Mouse (Mus musculus) Patski (cell line): ENCODE data around the gene Col19a1. TPM values are rescaled to one million over a fixed set of nuclear protein-coding genes. Genes with fewer than 3 reads are reported as not detected.

Experiments
- ATAC-seq: fragments of 100-300 bp; one replicate; pipeline ENCODE4 v1.8.0; 2021
- CTCF ChIA-PET: fragments of 350-600 bp; sonication (Branson Sonifier 250); formaldehyde crosslinking; loops from one replicate; lab custom pipeline; 2022; ENCODE audit warnings: inconsistent platforms; lab: Charles Lee
- POLR2A ChIA-PET: fragments of 350-600 bp; sonication (Branson Sonifier 250); formaldehyde crosslinking; loops from one replicate; lab custom pipeline; 2022; ENCODE audit warnings: antibody characterized with exemption, inconsistent platforms; lab: Charles Lee
- DNase-seq: peaks from one replicate; pipeline ENCODE4 v3.0.0-alpha.2; 2011; ENCODE audit warnings: low read depth, low spot score
- H3K27me3 ChIP-seq: fragments of 371-371 bp; one replicate; pipeline ENCODE4 v1.5.1; 2021
- CTCF ChIP-seq: fragments of 100-300 bp; IDR thresholded peaks from one replicate; pipeline ENCODE4 v1.5.1; 2021
- in situ Hi-C: fragments of 300-500 bp; cut with MboI; formaldehyde crosslinking; loops from 3 replicates; pipeline ENCODE4 v1.11.1; 2018; ENCODE audit warnings: low pct_unique_long_range_greater_than_20kb, mixed read lengths
- polyA plus RNA-seq: library from polyadenylated mRNA; unstranded; gene quantifications from one replicate; pipeline ENCODE4 v1.2.3, GENCODE M21; 2021

Gene Col19a1
- polyA plus RNA-seq, 1 experiment from 2014 or later = not detected

DNA sequence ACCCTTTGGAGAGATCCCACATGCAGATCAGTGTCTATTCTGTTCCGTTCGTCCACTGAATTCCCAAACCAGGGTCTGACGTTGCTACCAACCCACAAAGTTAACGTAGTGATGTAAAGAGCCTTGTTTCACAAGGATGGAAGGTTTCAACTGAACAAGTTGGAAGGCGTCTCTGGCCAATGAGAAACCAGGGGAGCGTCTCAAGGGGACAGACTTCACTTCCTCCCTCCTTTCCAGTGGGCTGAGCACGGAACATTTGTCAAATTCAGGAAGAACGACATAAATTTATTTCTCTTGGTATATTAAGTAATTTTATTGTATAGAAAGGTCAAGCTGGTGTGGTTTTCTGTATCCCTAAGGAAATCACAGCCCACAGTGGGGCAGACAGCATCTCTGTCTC lies 38.2 kb downstream of the Col19a1 start:
- in situ Hi-C loops = no loop called here
- peaks cover 3% of the 10 kb centered on the region for H3K27me3 ChIP-seq
- ChIA-PET POLR2A (no interaction called here), CTCF (interaction anchor here (1.2 kb wide), 1 partner anchor 13 kb away, joined by 3 read pairs; no protein-coding TSS in a partner anchor)
- TF ChIP-seq CTCF = no peak
- DNase-seq = no peak
- ATAC-seq = no peak

DNA sequence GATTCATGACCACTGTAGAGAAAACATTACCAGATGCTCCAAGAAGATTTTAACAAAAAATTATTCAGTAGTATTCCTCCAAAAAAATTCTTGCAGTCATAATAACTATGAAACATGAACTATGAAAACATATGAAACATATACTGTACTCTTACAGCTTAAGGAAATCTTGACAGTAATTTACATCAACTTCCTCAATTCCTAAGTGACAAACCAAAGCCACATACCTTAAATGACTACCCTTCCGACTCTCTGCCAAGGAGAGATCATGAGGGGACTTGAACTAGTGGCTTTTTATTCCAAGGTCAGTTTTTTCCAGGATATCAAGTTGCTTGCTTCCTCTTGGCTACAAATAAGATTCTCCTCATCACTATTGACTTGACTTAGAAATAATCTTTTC lies 39.7 kb downstream of the Col19a1 start:
- DNase-seq = no peak
- ATAC-seq = no peak
- no peak for TF ChIP-seq CTCF
- ChIA-PET CTCF (no interaction called here), POLR2A (no interaction called here)
- in situ Hi-C loops = no loop called here
- peaks cover 10% of the 10 kb centered on the region for H3K27me3 ChIP-seq

GRCm38 (mm10) chr1:24539852-24540251 lies 47.4 kb downstream of the Col19a1 start:
- peaks cover 30% of the 10 kb centered on the region for H3K27me3 ChIP-seq
- ChIA-PET CTCF (no interaction called here), POLR2A (no interaction called here)
- TF ChIP-seq CTCF = no peak
- ATAC-seq (no peak), DNase-seq (no peak)
- in situ Hi-C loops = no loop called here

DNA sequence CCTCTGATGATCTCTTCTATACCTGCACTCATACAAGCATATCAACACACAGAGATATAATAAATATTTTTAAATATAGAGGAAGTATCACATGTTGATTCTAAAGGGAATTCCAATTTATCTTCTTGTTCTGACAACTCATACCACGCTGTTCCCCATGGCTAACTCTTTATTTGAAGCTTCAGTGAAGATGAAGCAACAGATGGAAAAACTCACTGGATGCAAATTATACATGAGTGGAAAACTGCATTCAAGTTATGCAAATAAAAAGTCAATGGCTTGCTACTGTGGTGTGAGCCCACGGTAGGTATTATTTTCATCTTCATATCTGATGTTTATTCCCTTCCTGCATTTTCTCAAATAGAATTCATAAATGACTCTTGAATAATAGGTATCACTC lies 60.1 kb downstream of the Col19a1 start:
- ATAC-seq (no peak), DNase-seq (no peak)
- peaks cover 16% of the 10 kb centered on the region for H3K27me3 ChIP-seq
- in situ Hi-C loops = no loop called here
- POLR2A ChIA-PET = no interaction called here
- CTCF ChIA-PET = no interaction called here
- no peak for TF ChIP-seq CTCF

DNA sequence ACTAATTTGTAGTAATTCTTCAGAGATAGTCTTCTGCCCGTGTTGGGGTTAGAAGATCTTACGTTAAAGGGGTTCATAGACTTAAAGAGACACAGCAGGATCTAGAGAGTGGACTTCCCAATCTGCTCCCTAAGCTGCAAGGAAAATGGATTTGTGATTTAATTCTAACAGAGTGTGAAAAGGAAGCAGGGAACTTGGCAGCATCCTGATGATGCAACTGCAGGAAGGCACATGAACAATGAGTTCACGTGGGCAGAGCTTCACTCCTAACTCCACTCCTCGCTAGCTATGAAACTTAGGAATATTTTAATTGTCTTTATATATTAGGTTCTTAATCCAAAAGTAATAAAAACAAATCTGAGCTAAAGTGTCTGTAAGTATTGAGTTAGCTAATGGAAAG lies 69.8 kb downstream of the Col19a1 start:
- ChIA-PET CTCF (no interaction called here), POLR2A (no interaction called here)
- in situ Hi-C loops = no loop called here
- DNase-seq = no peak
- peaks cover 7% of the 10 kb centered on the region for H3K27me3 ChIP-seq
- ATAC-seq = no peak
- no peak for TF ChIP-seq CTCF

DNA sequence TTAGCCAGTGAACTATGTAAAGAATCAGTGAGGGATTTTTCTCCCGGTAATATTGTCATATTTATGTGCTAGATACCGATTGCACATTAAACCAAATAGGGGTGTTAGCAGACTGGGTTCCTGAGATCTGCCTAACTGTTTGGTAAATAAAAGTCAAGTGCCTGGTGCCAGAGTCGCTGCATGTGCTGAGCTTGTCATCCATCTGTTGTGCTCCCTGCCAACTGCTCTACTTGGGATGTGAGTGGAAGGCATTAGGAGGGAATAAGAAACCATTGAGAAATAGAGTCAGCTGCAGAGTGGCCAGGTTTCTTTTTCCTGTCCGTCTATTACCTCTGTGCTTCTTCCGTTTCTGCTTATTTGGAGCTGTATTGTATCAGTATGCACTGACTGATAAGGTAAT lies 71.9 kb downstream of the Col19a1 start:
- DNase-seq (no peak), ATAC-seq (no peak)
- CTCF ChIA-PET = no interaction called here
- in situ Hi-C loops = no loop called here
- H3K27me3 ChIP-seq = peaks cover 3% of the 10 kb centered on the region
- POLR2A ChIA-PET = no interaction called here
- no peak for TF ChIP-seq CTCF

- in situ Hi-C loops = no loop called here
- H3K27me3 ChIP-seq = peaks cover 3% of the 10 kb centered on the region
- TF ChIP-seq CTCF = no peak
- ChIA-PET CTCF (no interaction called here), POLR2A (no interaction called here)
- no peak for ATAC-seq
- DNase-seq = no peak
Measured at GRCm38 (mm10) chr1:24511536-24511935, 75.7 kb downstream of the Col19a1 start.

GRCm38 (mm10) chr1:24495400-24495799 lies 91.9 kb downstream of the Col19a1 start:
- TF ChIP-seq CTCF = no peak
- CTCF ChIA-PET = no interaction called here
- POLR2A ChIA-PET = no interaction called here
- peaks cover 4% of the 10 kb centered on the region for H3K27me3 ChIP-seq
- in situ Hi-C loops = no loop called here
- DNase-seq (no peak), ATAC-seq (no peak)

DNA sequence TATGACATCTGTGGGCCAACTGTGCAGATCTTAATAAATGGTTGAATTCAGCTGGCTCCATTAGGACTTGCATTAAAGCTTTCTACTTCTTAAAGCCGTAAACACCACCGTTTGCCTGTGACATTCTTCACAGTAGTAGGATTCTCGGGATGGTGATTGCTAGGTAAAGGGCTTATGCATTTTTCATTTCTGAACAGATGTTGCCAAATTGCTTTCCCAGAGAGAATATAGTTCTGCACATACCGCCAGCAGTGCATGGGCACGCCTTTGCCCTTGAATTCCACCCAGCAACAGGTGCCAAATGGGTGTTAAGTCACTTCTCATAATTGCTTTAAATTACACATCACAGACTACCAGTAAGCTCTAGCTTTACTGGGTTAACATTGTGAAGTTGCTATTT lies 103.1 kb downstream of the Col19a1 start:
- ChIA-PET CTCF (no interaction called here), POLR2A (no interaction called here)
- no peak for DNase-seq
- no peak for ATAC-seq
- no peak for TF ChIP-seq CTCF
- H3K27me3 ChIP-seq = peaks cover 15% of the 10 kb centered on the region
- in situ Hi-C loops = no loop called here

DNA sequence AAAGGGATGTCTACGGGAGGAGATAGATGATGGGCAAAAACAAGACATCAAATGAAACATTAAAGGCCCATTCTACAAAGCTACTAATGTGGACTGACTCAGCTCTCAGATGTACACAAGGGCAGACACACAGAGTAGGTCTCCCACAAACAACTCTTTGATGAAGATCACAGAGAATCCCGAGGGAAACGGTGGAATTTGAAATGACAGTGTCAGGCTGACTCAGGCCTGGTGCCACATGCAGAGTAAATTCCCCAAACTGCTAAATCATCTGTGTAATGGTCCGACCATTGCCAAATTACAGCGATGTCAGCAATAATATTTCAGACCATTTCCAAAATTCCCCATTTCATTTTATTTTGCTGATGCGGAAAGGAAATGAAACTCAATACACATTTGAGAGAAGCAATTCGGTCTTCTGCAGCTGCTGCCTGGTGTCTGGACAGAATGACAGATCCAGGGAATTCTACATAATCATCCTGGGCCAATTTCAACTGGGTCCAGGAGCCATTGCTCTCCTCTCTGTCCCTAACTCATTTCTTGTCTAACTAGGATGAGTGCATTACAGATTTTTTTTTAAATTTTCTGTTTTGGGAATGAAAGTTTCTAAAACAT lies 116.1 kb downstream of the Col19a1 start:
- no peaks in the 10 kb centered on the region for H3K27me3 ChIP-seq
- ChIA-PET CTCF (no interaction called here), POLR2A (no interaction called here)
- no peak for ATAC-seq
- DNase-seq = no peak
- in situ Hi-C loops = no loop called here
- no peak for TF ChIP-seq CTCF

- no peak for TF ChIP-seq CTCF
- POLR2A ChIA-PET = no interaction called here
- in situ Hi-C loops = no loop called here
- no peak for DNase-seq
- CTCF ChIA-PET = no interaction called here
- ATAC-seq = no peak
- H3K27me3 ChIP-seq = no peaks in the 10 kb centered on the region
Measured at GRCm38 (mm10) chr1:24470633-24471032, 116.6 kb downstream of the Col19a1 start.

DNA sequence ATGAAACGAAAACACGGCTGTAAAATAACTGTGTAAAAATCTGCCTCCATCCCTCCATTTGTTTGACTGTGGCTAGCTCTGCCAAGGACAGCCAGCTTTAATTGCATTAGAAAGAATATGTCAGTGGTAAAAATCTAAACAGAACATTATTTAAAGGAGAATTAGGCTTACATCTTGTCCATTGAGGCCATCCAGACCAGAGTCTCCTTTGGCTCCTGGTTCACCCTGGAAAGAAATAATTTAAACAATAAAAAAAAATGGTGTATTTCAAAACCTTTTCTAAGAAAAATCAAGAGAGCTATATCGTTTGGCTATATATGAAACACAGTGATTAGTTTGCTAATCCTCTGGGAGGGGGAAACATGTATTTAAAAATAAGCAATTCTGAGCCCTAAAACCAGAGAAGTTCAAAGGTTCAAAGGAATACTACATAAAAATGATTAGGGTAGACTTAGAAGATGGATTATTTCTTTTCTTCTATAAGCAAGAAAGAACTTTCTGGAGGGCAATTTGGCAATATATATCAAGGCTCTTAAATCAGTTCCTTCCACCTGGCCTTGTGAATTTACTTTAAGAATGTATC lies 125.9 kb downstream of the Col19a1 start:
- no peak for TF ChIP-seq CTCF
- no peaks in the 10 kb centered on the region for H3K27me3 ChIP-seq
- ChIA-PET POLR2A (interaction anchor here (0.7 kb wide), 1 partner anchor 1420 kb away, joined by 3 read pairs; no protein-coding TSS in a partner anchor), CTCF (no interaction called here)
- no peak for DNase-seq
- in situ Hi-C loops = no loop called here
- ATAC-seq = no peak
